Mouse (Mus musculus): ENCODE results near the gene Gm49336.

- no peak for TF ChIP-seq GATA1 (IDR thresholded peaks at IDR 0.05; ENCODE audit: borderline replicate concordance, low read length)
- TF ChIP-seq FLI1 (IDR thresholded peaks at IDR 0.05; ENCODE audit: low read length): no peak
These were observed 70.0 kb downstream of the Gm49336 start for GRCm38 (mm10) chr14:60181306-60181705.
